Mouse (Mus musculus): ENCODE measurements at regions not wholly inside any gene's neighbourhood (a gene's known extent, or its start where the extent isn't known, plus 50 kb on each side); places are given as distances from the start of the nearest gene placed in this dataset.
"Not testable (repeated sequence)": the region's sequence is repeated elsewhere in the genome, so short reads cannot be mapped to it uniquely, and the experiment has no call there.

DNA sequence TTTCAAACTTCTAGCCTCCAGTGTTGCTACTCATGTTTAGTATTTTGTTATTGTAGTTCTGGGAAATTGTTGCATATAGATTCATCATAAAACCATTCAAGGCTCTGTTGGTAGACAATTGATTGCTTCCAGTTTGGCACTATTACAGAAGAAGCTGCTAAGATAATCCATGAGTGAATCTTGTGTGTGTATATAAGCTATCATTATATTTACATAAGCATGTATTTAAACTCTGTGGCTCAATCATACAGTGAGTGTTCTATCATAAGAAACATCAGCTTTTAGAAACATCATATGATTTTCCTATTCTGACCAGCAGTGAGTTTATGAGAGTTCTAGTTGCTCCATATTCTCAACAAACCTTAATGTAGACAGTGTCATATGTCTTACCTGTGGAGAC, 397.7 kb upstream of the Tbl1xr1 start:
- Histone ChIP-seq H3K9ac (ENCODE audit: control insufficient read depth, low read depth, low read length, poor library complexity, severe bottlenecking) (no peak overlapping the region), H3K27me3 (ENCODE audit: control insufficient read depth in 1 of 2, insufficient read depth in 2 of 2, low read length in 2 of 2) (no peaks in the 10 kb centered on the region), H3K27ac (ENCODE audit: control insufficient read depth, low read depth, low read length) (no peak overlapping the region), H3K4me1 (ENCODE audit: control insufficient read depth in 1 of 2, insufficient read depth in 2 of 2, low read length in 2 of 2) (no peaks in the 10 kb centered on the region), H3K9me3 (replicated peaks; ENCODE audit: insufficient read depth, low read length) (no peaks in the 10 kb centered on the region), H3K36me3 (ENCODE audit: control insufficient read depth in 1 of 2, insufficient read depth in 2 of 2, low read length in 2 of 2) (no peaks in the 10 kb centered on the region), H3K79me2 (ENCODE audit: control insufficient read depth, insufficient read depth, low read length, poor library complexity) (no peaks in the 10 kb centered on the region), H3K4me3 (ENCODE audit: control insufficient read depth in 1 of 2, insufficient read depth in 1 of 2, low read depth in 2 of 2, low read length in 2 of 2) (no peak overlapping the region)
- no peak for TF ChIP-seq MAFK (IDR thresholded peaks at IDR 0.05; ENCODE audit: borderline replicate concordance, low read depth, low read length)
- TF ChIP-seq RAD21 (IDR thresholded peaks at IDR 0.05; ENCODE audit: low read depth, low read length), result no peak
- no peak for TF ChIP-seq BHLHE40 (IDR thresholded peaks at IDR 0.05; ENCODE audit: borderline replicate concordance, low read depth, low read length)
- no peak for TF ChIP-seq MEF2A (IDR thresholded peaks at IDR 0.05; ENCODE audit: extremely low read depth, insufficient replicate concordance, low read depth, low read length, poor library complexity, severe bottlenecking)
- DNase-seq (ENCODE audit: low read depth, low spot score), result no peak

DNA sequence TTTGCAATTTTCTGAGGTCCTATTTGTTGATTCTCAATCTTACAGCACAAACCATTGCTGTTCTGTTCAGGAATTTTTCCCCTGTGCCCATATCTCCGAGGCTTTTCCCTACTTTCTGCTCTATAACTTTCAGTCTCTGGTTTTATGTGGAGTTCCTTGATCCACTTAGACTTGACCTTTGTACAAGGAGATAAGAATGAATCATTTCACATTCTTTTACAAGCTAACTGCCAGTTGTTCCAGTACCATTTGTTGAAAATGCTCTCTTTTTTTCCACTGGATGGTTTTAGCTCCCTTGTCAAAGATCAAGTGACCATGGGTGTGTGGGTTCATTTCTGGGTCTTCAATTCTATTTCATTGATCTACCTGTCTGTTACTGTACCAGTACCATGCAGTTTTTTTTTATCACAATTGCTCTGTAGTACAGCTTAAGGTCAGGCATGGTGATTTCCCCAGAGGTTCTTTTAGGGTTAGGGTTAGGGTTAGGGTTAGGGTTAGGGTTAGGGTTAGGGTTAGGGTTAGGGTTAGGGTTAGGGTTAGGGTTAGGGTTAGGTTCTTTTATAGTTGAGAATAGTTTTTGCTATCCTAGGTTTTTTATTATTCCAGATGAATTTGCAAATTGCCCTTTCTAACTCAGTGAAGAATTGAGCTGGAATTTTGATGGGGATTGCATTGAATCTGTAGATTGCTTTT, 378.3 kb upstream of the Tbl1xr1 start:
- not testable (repeated sequence) for H3K36me3 ChIP-seq (ENCODE audit: control insufficient read depth in 1 of 2, insufficient read depth in 2 of 2, low read length in 2 of 2); H3K27me3 ChIP-seq (ENCODE audit: control insufficient read depth in 1 of 2, insufficient read depth in 2 of 2, low read length in 2 of 2); H3K27ac ChIP-seq (ENCODE audit: control insufficient read depth, low read depth, low read length); DNase-seq (ENCODE audit: low read depth, low spot score); H3K4me3 ChIP-seq (ENCODE audit: control insufficient read depth in 1 of 2, insufficient read depth in 1 of 2, low read depth in 2 of 2, low read length in 2 of 2); H3K9me3 ChIP-seq (replicated peaks; ENCODE audit: insufficient read depth, low read length); H3K4me1 ChIP-seq (ENCODE audit: control insufficient read depth in 1 of 2, insufficient read depth in 2 of 2, low read length in 2 of 2); H3K79me2 ChIP-seq (ENCODE audit: control insufficient read depth, insufficient read depth, low read length, poor library complexity); H3K9ac ChIP-seq (ENCODE audit: control insufficient read depth, low read depth, low read length, poor library complexity, severe bottlenecking)

DNA sequence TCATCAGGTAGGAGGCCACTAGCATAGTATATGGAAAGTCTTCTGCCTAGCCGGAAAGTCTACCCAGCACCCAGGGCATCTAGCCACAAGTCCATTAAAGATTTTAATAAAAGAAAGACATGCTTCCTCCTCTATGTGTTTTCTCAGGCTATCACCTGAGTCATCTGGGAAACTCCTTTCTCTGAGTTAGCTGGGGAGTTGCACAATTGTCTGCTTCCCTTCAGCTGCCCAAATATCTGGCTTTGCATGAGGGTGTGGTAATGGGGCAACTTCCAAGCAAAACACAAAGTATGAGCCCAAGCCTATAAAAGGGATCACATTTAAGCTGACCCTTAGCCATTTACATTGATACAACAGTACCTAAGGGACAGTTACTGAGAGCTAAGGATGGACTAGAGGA, 376.9 kb upstream of the Tbl1xr1 start:
- Histone ChIP-seq H3K9me3 (replicated peaks; ENCODE audit: insufficient read depth, low read length) (no peaks in the 10 kb centered on the region), H3K9ac (ENCODE audit: control insufficient read depth, low read depth, low read length, poor library complexity, severe bottlenecking) (no peak overlapping the region), H3K27me3 (ENCODE audit: control insufficient read depth in 1 of 2, insufficient read depth in 2 of 2, low read length in 2 of 2) (no peaks in the 10 kb centered on the region), H3K79me2 (ENCODE audit: control insufficient read depth, insufficient read depth, low read length, poor library complexity) (no peaks in the 10 kb centered on the region), H3K36me3 (ENCODE audit: control insufficient read depth in 1 of 2, insufficient read depth in 2 of 2, low read length in 2 of 2) (no peaks in the 10 kb centered on the region), H3K27ac (ENCODE audit: control insufficient read depth, low read depth, low read length) (no peak overlapping the region), H3K4me1 (ENCODE audit: control insufficient read depth in 1 of 2, insufficient read depth in 2 of 2, low read length in 2 of 2) (no peaks in the 10 kb centered on the region), H3K4me3 (ENCODE audit: control insufficient read depth in 1 of 2, insufficient read depth in 1 of 2, low read depth in 2 of 2, low read length in 2 of 2) (no peak overlapping the region)
- DNase-seq (ENCODE audit: low read depth, low spot score), result no peak
- TF ChIP-seq UBTF (IDR thresholded peaks at IDR 0.05; ENCODE audit: borderline replicate concordance, insufficient read depth, low read depth, low read length) (no peak), NRF1 (IDR thresholded peaks at IDR 0.05; ENCODE audit: insufficient read depth, low read depth, low read length, poor library complexity, severe bottlenecking) (no peak), MXI1 (IDR thresholded peaks at IDR 0.05; ENCODE audit: low read depth, low read length) (no peak), ELF1 (IDR thresholded peaks at IDR 0.05; ENCODE audit: low read depth, low read length) (no peak), MAFK (IDR thresholded peaks at IDR 0.05; ENCODE audit: borderline replicate concordance, low read depth, low read length) (no peak), MAZ (IDR thresholded peaks at IDR 0.05; ENCODE audit: low read depth, low read length) (no peak), ETS1 (IDR thresholded peaks at IDR 0.05; ENCODE audit: low read depth, low read length) (no peak), ZMIZ1 (IDR thresholded peaks at IDR 0.05; ENCODE audit: low read depth, low read length) (no peak), JUND (IDR thresholded peaks at IDR 0.05; ENCODE audit: low read depth, low read length) (no peak), KAT2A (conservative IDR thresholded peaks at IDR 0.05; ENCODE audit: low read depth, low read length) (no peak), MAX (IDR thresholded peaks at IDR 0.05; ENCODE audit: low read length) (no peak), ZKSCAN1 (IDR thresholded peaks at IDR 0.05; ENCODE audit: low read depth, low read length) (no peak)

Measured in MEL (cell line).